Mouse (Mus musculus) E14TG2a.4 (cell line): Measurements from ENCODE around the gene Gtf3c2.

Experiments used
- CTCF ChIP-seq: conservative IDR thresholded peaks from 2 replicates; pipeline ENCODE4 v1.5.1; 2014; ENCODE audit warnings: low read length
- POU5F1 ChIP-seq: IDR thresholded peaks from 2 replicates; pipeline ENCODE4 v1.6.1; 2014; ENCODE audit warnings: low read length, borderline replicate concordance

DNA sequence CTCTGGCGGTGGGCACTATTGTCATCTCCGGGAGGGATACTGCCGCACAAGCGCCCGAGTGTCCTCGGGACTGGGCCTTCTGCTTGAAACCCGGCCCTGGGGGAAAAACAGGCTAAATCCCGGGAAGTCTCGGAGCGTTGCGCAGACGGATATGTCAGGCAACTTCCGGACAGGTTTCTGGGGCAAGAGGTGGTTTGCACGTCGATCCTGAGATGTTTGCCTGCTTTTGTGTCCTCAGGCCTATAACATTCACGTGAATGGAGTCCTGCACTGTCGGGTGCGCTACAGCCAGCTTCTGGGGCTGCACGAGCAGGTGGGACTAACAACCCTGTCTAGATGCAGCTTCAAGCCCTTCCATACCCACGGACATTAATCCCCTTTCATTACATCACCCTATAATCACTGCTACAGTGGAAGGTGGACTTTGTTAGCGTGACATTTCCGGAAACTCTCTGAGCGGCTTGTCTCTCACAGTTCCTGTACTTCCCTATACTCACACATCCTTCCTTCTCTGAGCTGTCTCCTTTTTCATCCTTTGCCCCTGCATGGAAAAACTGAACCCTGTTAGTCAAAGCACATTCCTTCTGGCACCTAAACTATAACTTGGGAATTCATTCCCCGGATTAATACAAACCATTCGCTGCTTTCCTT is 13.8 kb upstream of the Gtf3c2 start:
- TF ChIP-seq CTCF (no peak), POU5F1 (no peak)
